Mouse (Mus musculus): ENCODE measurements at regions not wholly inside any gene's neighbourhood (a gene's known extent, or its start where the extent isn't known, plus 50 kb on each side); places are given as distances from the start of the nearest gene placed in this dataset.
A peak's percentile ranks its signal among the peaks of the same experiment; 100 is the strongest.

- no peaks in the 10 kb centered on the region for H3K36me3 ChIP-seq (ENCODE audit: control insufficient read depth, insufficient read depth, low read length)
- no peaks in the 10 kb centered on the region; the same call in 1 of the 2 replicates for H3K4me1 ChIP-seq (ENCODE audit: control insufficient read depth, insufficient read depth, low read length)
- H3K9me3 ChIP-seq (ENCODE audit: control insufficient read depth, low read length), result no peaks in the 10 kb centered on the region
- no peak overlapping the region for H3K27ac ChIP-seq (ENCODE audit: low read length)
- WGBS, result 29% methylated on average over 4 of the region's 4 CpGs
- no peak overlapping the region for H3K9ac ChIP-seq (ENCODE audit: low read depth, low read length)
- H3K4me3 ChIP-seq (ENCODE audit: low read length), result no peak overlapping the region
- no peak overlapping the region for H3K4me2 ChIP-seq (ENCODE audit: low read depth, low read length)
- H3K27me3 ChIP-seq (replicated peaks; ENCODE audit: control insufficient read depth, insufficient read depth, low read length), result no peaks in the 10 kb centered on the region
- no peak for ATAC-seq
Observed at GRCm38 (mm10) chr19:59585835-59586234, 127.7 kb downstream of the Emx2 start.

- WGBS, result 71% methylated on average over 12 of the region's 12 CpGs
- Histone ChIP-seq H3K4me3 (ENCODE audit: low read length) (no peak overlapping the region), H3K9ac (ENCODE audit: low read depth, low read length) (no peak overlapping the region), H3K4me2 (ENCODE audit: low read depth, low read length) (no peak overlapping the region), H3K36me3 (ENCODE audit: control insufficient read depth, insufficient read depth, low read length) (no peaks in the 10 kb centered on the region), H3K4me1 (ENCODE audit: control insufficient read depth, insufficient read depth, low read length) (no peaks in the 10 kb centered on the region; the same call in 1 of the 2 replicates), H3K27ac (ENCODE audit: low read length) (no peak overlapping the region), H3K27me3 (replicated peaks; ENCODE audit: control insufficient read depth, insufficient read depth, low read length) (no peaks in the 10 kb centered on the region), H3K9me3 (ENCODE audit: control insufficient read depth, low read length) (no peaks in the 10 kb centered on the region)
- ATAC-seq, result no peak
Observed at GRCm38 (mm10) chr19:59587303-59587702, 129.1 kb downstream of the Emx2 start.

- ATAC-seq, result peak; percentile 77
- H3K4me1 ChIP-seq (ENCODE audit: control insufficient read depth, insufficient read depth, low read length), result no peaks in the 10 kb centered on the region; the same call in 1 of the 2 replicates
- 9% methylated on average over 17 of the region's 17 CpGs for WGBS
- H3K27ac ChIP-seq (ENCODE audit: low read length), result no peak overlapping the region
- H3K9ac ChIP-seq (ENCODE audit: low read depth, low read length), result peak overlapping the region; percentile 48; the same call in 1 of the 2 replicates
- peak overlapping the region; percentile 38 for H3K4me3 ChIP-seq (ENCODE audit: low read length)
- no peaks in the 10 kb centered on the region for H3K36me3 ChIP-seq (ENCODE audit: control insufficient read depth, insufficient read depth, low read length)
- no peaks in the 10 kb centered on the region for H3K27me3 ChIP-seq (replicated peaks; ENCODE audit: control insufficient read depth, insufficient read depth, low read length)
- peak overlapping the region; percentile 60 for H3K4me2 ChIP-seq (ENCODE audit: low read depth, low read length)
- H3K9me3 ChIP-seq (ENCODE audit: control insufficient read depth, low read length), result no peaks in the 10 kb centered on the region
Observed at GRCm38 (mm10) chr19:59588068-59588522, 129.9 kb downstream of the Emx2 start.

DNA sequence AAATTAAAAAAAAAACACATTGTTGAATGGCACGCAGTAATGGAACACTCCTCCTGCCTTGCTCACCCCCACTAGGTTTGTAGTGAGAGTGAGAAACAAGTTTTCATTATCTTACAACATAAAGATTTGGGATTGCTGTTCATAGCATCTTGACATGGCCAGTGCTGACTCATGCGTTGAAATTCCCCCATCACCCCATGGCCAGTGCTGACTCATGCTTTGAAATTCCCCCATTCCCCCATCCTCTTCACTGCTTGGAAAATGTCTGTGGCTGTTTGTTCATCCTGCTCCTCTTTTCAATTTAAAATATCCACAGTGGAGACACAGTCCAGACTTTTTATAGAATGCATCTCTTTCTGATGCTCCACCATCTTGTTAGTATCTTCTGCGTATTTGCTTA is 131.8 kb downstream of the Emx2 start:
- no peak for ATAC-seq
- H3K4me1 ChIP-seq (ENCODE audit: control insufficient read depth, insufficient read depth, low read length), result no peaks in the 10 kb centered on the region; the same call in 1 of the 2 replicates
- no peak overlapping the region for H3K4me2 ChIP-seq (ENCODE audit: low read depth, low read length)
- H3K27me3 ChIP-seq (replicated peaks; ENCODE audit: control insufficient read depth, insufficient read depth, low read length), result no peaks in the 10 kb centered on the region
- H3K36me3 ChIP-seq (ENCODE audit: control insufficient read depth, insufficient read depth, low read length), result no peaks in the 10 kb centered on the region
- H3K9ac ChIP-seq (ENCODE audit: low read depth, low read length), result no peak overlapping the region
- no peaks in the 10 kb centered on the region for H3K9me3 ChIP-seq (ENCODE audit: control insufficient read depth, low read length)
- no peak overlapping the region for H3K4me3 ChIP-seq (ENCODE audit: low read length)
- no peak overlapping the region for H3K27ac ChIP-seq (ENCODE audit: low read length)
- 94% methylated on average over 3 of the region's 3 CpGs for WGBS

- H3K27ac ChIP-seq (ENCODE audit: low read length), result no peak overlapping the region
- no peaks in the 10 kb centered on the region for H3K9me3 ChIP-seq (ENCODE audit: control insufficient read depth, low read length)
- H3K4me3 ChIP-seq (ENCODE audit: low read length), result no peak overlapping the region
- no peak overlapping the region for H3K4me2 ChIP-seq (ENCODE audit: low read depth, low read length)
- no peaks in the 10 kb centered on the region; the same call in 1 of the 2 replicates for H3K4me1 ChIP-seq (ENCODE audit: control insufficient read depth, insufficient read depth, low read length)
- H3K36me3 ChIP-seq (ENCODE audit: control insufficient read depth, insufficient read depth, low read length), result no peaks in the 10 kb centered on the region
- no peaks in the 10 kb centered on the region for H3K27me3 ChIP-seq (replicated peaks; ENCODE audit: control insufficient read depth, insufficient read depth, low read length)
- ATAC-seq, result no peak
- WGBS, result 49% methylated on average over 3 of the region's 3 CpGs
- H3K9ac ChIP-seq (ENCODE audit: low read depth, low read length), result no peak overlapping the region
Observed at GRCm38 (mm10) chr19:59592060-59592459, 133.9 kb downstream of the Emx2 start.

GRCm38 (mm10) chr19:59624288-59624795 is 166.2 kb downstream of the Emx2 start:
- no peak for ATAC-seq
- Histone ChIP-seq H3K4me3 (ENCODE audit: low read length) (no peak overlapping the region), H3K27me3 (replicated peaks; ENCODE audit: control insufficient read depth, insufficient read depth, low read length) (no peaks in the 10 kb centered on the region), H3K9ac (ENCODE audit: low read depth, low read length) (no peak overlapping the region), H3K4me1 (ENCODE audit: control insufficient read depth, insufficient read depth, low read length) (no peaks in the 10 kb centered on the region), H3K4me2 (ENCODE audit: low read depth, low read length) (no peak overlapping the region), H3K27ac (ENCODE audit: low read length) (no peak overlapping the region), H3K36me3 (ENCODE audit: control insufficient read depth, insufficient read depth, low read length) (no peaks in the 10 kb centered on the region), H3K9me3 (ENCODE audit: control insufficient read depth, low read length) (no peaks in the 10 kb centered on the region)
- 83% methylated on average over 6 of the region's 6 CpGs for WGBS

DNA sequence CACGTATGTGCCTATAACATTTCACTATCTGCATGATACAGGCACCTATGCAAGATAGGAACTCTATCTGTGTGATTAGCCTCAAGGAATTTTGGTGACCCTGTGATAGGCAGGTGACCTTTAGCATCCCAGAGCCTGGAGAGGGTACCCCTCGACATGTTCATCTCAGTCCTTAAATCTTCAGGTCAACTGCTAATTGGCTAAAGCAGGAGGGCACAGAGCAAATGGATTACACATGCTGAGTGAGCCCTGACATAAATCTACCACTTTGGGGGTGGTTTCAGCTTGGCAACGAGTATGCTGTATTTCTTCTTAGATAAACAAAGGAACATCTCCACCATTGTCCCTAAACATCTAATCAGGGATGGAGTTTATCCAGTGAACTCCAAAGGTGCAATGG is 169.5 kb downstream of the Emx2 start:
- H3K9ac ChIP-seq (ENCODE audit: low read depth, low read length), result no peak overlapping the region
- H3K4me2 ChIP-seq (ENCODE audit: low read depth, low read length), result no peak overlapping the region
- no peaks in the 10 kb centered on the region for H3K9me3 ChIP-seq (ENCODE audit: control insufficient read depth, low read length)
- no peak for ATAC-seq
- H3K27ac ChIP-seq (ENCODE audit: low read length), result no peak overlapping the region
- H3K27me3 ChIP-seq (replicated peaks; ENCODE audit: control insufficient read depth, insufficient read depth, low read length), result no peaks in the 10 kb centered on the region
- H3K36me3 ChIP-seq (ENCODE audit: control insufficient read depth, insufficient read depth, low read length), result no peaks in the 10 kb centered on the region
- WGBS, result 44% methylated on average over 3 of the region's 3 CpGs
- H3K4me3 ChIP-seq (ENCODE audit: low read length), result no peak overlapping the region
- H3K4me1 ChIP-seq (ENCODE audit: control insufficient read depth, insufficient read depth, low read length), result no peaks in the 10 kb centered on the region

DNA sequence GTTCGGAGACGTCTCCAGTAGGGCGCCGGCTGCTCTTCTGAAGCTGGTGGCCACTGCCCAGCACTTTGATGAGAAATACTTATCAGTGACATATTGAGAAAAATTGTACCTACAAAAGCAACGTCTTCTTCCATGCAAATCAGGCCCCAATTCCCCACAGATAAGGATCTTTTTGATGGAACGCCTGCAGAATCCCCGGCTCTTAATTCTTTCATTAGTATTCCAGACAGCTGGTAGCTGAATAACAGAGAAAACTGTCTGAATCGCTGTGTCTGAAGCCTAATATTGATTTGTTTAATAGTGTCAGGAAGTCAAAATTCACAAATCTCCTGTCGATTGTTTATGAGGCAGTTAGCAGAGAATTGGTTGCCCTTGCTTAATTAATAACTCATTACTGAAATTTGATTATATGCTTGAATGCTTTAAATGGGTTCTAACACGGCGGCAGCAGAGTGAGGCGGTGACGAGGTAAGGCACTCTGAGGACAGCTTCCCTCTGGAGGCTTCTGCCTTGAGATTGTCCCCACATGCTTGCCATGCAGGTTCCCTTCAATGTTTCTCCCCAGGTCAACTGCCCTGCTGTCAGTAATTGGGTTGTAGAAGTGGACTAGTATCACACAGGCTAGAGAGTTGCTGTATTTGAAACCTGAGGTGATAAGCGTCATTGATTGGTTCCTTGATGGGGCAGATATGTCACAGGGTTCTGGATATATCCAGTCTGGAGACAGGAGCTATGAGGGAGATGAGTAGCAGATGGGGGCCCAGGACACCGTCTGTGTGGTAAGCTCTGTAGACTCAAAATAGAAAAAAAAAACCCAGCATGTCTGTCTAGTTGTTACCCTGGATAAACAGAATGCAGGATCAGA is 170.4 kb downstream of the Emx2 start:
- no peak overlapping the region for H3K27ac ChIP-seq (ENCODE audit: low read length)
- no peaks in the 10 kb centered on the region for H3K9me3 ChIP-seq (ENCODE audit: control insufficient read depth, low read length)
- H3K27me3 ChIP-seq (replicated peaks; ENCODE audit: control insufficient read depth, insufficient read depth, low read length), result no peaks in the 10 kb centered on the region
- no peak overlapping the region for H3K9ac ChIP-seq (ENCODE audit: low read depth, low read length)
- H3K4me3 ChIP-seq (ENCODE audit: low read length), result no peak overlapping the region
- no peaks in the 10 kb centered on the region for H3K36me3 ChIP-seq (ENCODE audit: control insufficient read depth, insufficient read depth, low read length)
- H3K4me1 ChIP-seq (ENCODE audit: control insufficient read depth, insufficient read depth, low read length), result no peaks in the 10 kb centered on the region
- 58% methylated on average over 15 of the region's 15 CpGs for WGBS
- H3K4me2 ChIP-seq (ENCODE audit: low read depth, low read length), result no peak overlapping the region
- ATAC-seq, result no peak

GRCm38 (mm10) chr19:59629161-59629445 is 170.9 kb downstream of the Emx2 start:
- ATAC-seq, result no peak
- Histone ChIP-seq H3K4me2 (ENCODE audit: low read depth, low read length) (no peak overlapping the region), H3K9ac (ENCODE audit: low read depth, low read length) (no peak overlapping the region), H3K4me1 (ENCODE audit: control insufficient read depth, insufficient read depth, low read length) (no peaks in the 10 kb centered on the region), H3K9me3 (ENCODE audit: control insufficient read depth, low read length) (no peaks in the 10 kb centered on the region), H3K36me3 (ENCODE audit: control insufficient read depth, insufficient read depth, low read length) (no peaks in the 10 kb centered on the region), H3K4me3 (ENCODE audit: low read length) (no peak overlapping the region), H3K27ac (ENCODE audit: low read length) (no peak overlapping the region), H3K27me3 (replicated peaks; ENCODE audit: control insufficient read depth, insufficient read depth, low read length) (no peaks in the 10 kb centered on the region)
- WGBS, result 68% methylated on average over 2 of the region's 2 CpGs

Data from intestine, embryonic 16.5 days (tissue).